Comparison of ENCODE assay signal across 30 mouse cellular contexts in genomic region chr2:153074651-153075050, GRCm38 (mm10). TPM values are rescaled to one million over a fixed set of nuclear protein-coding genes. Genes with fewer than 3 reads are reported as not detected.
"Had no signal": no experiment of that assay in that cellular context is flagged by ENCODE, and none has a peak within 500 bp of the region (broad histone marks: within the 10 kb centered on the region; RNA-seq: fewer than 3 reads in every experiment).

No protein-coding gene starts in this region.

- DNase-seq: cerebellum, adult 2 months; cerebellum, adult 8-10 months; cerebellum, postnatal 14 days; cerebellum, postnatal 25 days; cerebellum, postnatal 36 days; embryo, embryonic 11 days; forebrain, postnatal 0 days; gastrocnemius, adult 2 months; gastrocnemius, postnatal 10 days; gastrocnemius, postnatal 14 days; gastrocnemius, postnatal 25 days; gastrocnemius, postnatal 36 days; heart, adult 18-20 months had no signal

- H3K9me3 ChIP-seq: embryonic facial prominence, embryonic 10.5 days; embryonic facial prominence, embryonic 12.5 days; embryonic facial prominence, embryonic 13.5 days; embryonic facial prominence, embryonic 15.5 days; forebrain, embryonic 10.5 days; forebrain, embryonic 12.5 days; forebrain, embryonic 13.5 days; forebrain, embryonic 15.5 days had no signal

- H3K4me2 ChIP-seq: embryonic facial prominence, embryonic 12.5 days; embryonic facial prominence, embryonic 13.5 days; embryonic facial prominence, embryonic 15.5 days; forebrain, embryonic 12.5 days; forebrain, embryonic 13.5 days; forebrain, embryonic 15.5 days had no signal

- ATAC-seq: forebrain, embryonic 13.5 days; forebrain, embryonic 14.5 days; forebrain, embryonic 15.5 days; forebrain, embryonic 16.5 days; forebrain, postnatal 0 days had no signal

- H3K4me3 ChIP-seq: embryonic facial prominence, embryonic 10.5 days; embryonic facial prominence, embryonic 12.5 days; embryonic facial prominence, embryonic 13.5 days; embryonic facial prominence, embryonic 15.5 days; erythroblast, embryonic 14.5 days; forebrain, embryonic 10.5 days; forebrain, embryonic 12.5 days; forebrain, embryonic 13.5 days; forebrain, embryonic 15.5 days; gastrocnemius, adult 2 months; heart, adult 2 months had no signal

- H3K27ac ChIP-seq: embryonic facial prominence, embryonic 10.5 days; embryonic facial prominence, embryonic 12.5 days; embryonic facial prominence, embryonic 13.5 days; embryonic facial prominence, embryonic 15.5 days; forebrain, embryonic 10.5 days; forebrain, embryonic 12.5 days; forebrain, embryonic 13.5 days; forebrain, embryonic 15.5 days; gastrocnemius, adult 2 months; heart, adult 2 months had no signal

- H3K36me3 ChIP-seq: embryonic facial prominence, embryonic 10.5 days; embryonic facial prominence, embryonic 12.5 days; embryonic facial prominence, embryonic 13.5 days; embryonic facial prominence, embryonic 15.5 days; forebrain, embryonic 10.5 days; forebrain, embryonic 12.5 days; forebrain, embryonic 15.5 days had no signal

- H3K9ac ChIP-seq: embryonic facial prominence, embryonic 12.5 days; embryonic facial prominence, embryonic 13.5 days; embryonic facial prominence, embryonic 15.5 days; forebrain, embryonic 12.5 days; forebrain, embryonic 13.5 days; forebrain, embryonic 15.5 days; forebrain, postnatal 0 days had no signal

RNA-seq across cellular contexts. Expression of gene Ccm2l, which starts 8.9 kb away (rescaled TPM):
- total RNA-seq: common myeloid progenitor, adult 5-6 weeks had no signal
- polyA plus RNA-seq: erythroblast, embryonic 14.5 days had no signal

RNA-seq across cellular contexts. Expression of gene Xkr7, which starts 43.0 kb away (rescaled TPM):
- total RNA-seq: common myeloid progenitor, adult 5-6 weeks; gastrocnemius, adult 18-20 months; gastrocnemius, adult 2 months; gastrocnemius, adult 8-10 months; gastrocnemius, postnatal 36 days; granulocyte monocyte progenitor cell, adult 5-6 weeks; heart, adult 18-20 months; heart, adult 2 months; heart, adult 8-10 months had no signal
- polyA plus RNA-seq: embryonic facial prominence, embryonic 13.5 days; embryonic facial prominence, embryonic 15.5 days; erythroblast, embryonic 14.5 days had no signal
